Comparison of ENCODE assay signal across 14 mouse cellular contexts in the genomic region with DNA sequence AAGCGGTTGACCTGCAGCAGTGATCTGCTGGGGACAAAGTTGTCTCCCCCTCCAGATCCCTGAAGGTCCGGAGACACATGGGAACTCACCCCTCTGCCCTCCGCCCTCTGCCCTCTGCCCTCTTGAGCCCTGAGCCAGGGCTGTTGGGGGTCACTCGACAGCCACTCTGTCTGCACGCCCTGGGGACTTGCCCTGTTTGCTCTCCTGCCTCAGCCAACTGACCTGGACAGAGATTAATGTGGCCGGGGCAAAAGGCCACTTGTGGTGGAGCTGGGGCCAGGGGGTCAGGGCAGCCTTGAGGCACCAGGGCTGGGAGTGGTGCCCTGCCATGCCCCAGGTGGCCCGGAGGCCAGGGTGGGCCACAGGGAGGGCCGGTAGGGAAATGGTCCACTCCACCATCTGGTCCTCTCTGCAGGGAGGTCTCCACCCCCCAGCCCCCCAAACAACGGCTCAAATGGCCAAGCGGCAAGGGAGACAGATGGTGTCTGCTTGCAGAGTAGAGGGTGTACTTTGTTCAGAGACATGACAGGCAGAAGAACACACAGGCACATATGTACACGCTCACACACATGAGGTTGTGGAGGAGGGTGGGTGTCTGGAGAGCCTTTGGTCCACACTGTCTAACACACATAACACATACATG.
DNase-seq lines count a peak whose midpoint lies in the region; ATAC-seq and TF ChIP-seq lines count a peak whose summit lies in the region.
"Had no signal": no experiment of that assay in that cellular context is flagged by ENCODE, and none has a peak within 500 bp of the region (broad histone marks: within the 10 kb centered on the region; RNA-seq: fewer than 3 reads in every experiment).

No protein-coding gene starts in this region.

- H3K9ac ChIP-seq in forebrain, embryonic 15.5 days (replicated peaks), result no peak overlapping the region
- H3K9ac ChIP-seq in liver, postnatal 0 days (replicated peaks), result no peak overlapping the region
- H3K9ac ChIP-seq: embryonic facial prominence, embryonic 15.5 days; limb, embryonic 13.5 days; stomach, embryonic 15.5 days had no signal

- H3K9me3 ChIP-seq in forebrain, embryonic 15.5 days, result no peaks in the 10 kb centered on the region
- no peaks in the 10 kb centered on the region for H3K9me3 ChIP-seq in liver, postnatal 0 days (ENCODE audit: low read length)
- H3K9me3 ChIP-seq: embryonic facial prominence, embryonic 15.5 days; heart, embryonic 12.5 days; limb, embryonic 13.5 days; stomach, embryonic 15.5 days had no signal

- peaks cover 79% of the 10 kb centered on the region for H3K4me1 ChIP-seq in forebrain, embryonic 15.5 days
- peaks cover 30% of the 10 kb centered on the region for H3K4me1 ChIP-seq in liver, postnatal 0 days (ENCODE audit: insufficient read depth)

- no peaks in the 10 kb centered on the region for H3K27me3 ChIP-seq in forebrain, embryonic 15.5 days
- H3K27me3 ChIP-seq in liver, postnatal 0 days (ENCODE audit: insufficient read depth, low read length), result no peaks in the 10 kb centered on the region
- H3K27me3 ChIP-seq: embryonic facial prominence, embryonic 15.5 days; stomach, embryonic 15.5 days had no signal

- peak overlapping the region; percentile 72 for H3K27ac ChIP-seq in layer of hippocampus, adult 2 months
- H3K27ac ChIP-seq in forebrain, embryonic 15.5 days (replicated peaks), result peak overlapping the region; percentile 35
- H3K27ac ChIP-seq in liver, postnatal 0 days (ENCODE audit: low read depth), result no peak overlapping the region
- H3K27ac ChIP-seq: embryonic facial prominence, embryonic 15.5 days; limb, embryonic 13.5 days; stomach, embryonic 15.5 days had no signal

- intact Hi-C loops in left cerebral cortex, postnatal 10 days (cut with DNase I), result loop anchor here (5.0 kb wide), 1 partner anchor 128 kb away; no protein-coding TSS in a partner anchor

- WGBS in forebrain, embryonic 15.5 days, result 56% methylated on average over 11 of the region's 11 CpGs
- WGBS in liver, postnatal 0 days (ENCODE audit: insufficient replicate concordance), result 66% methylated on average over 11 of the region's 11 CpGs

- TF ChIP-seq CTCF in layer of hippocampus, adult 2 months (conservative IDR thresholded peaks at IDR 0.05), result no peak
- no peak for TF ChIP-seq CTCF in liver, postnatal 0 days (IDR thresholded peaks at IDR 0.05; ENCODE audit: low read depth)

- ATAC-seq in forebrain, embryonic 15.5 days (replicated peaks), result no peak
- peak; percentile 60 for ATAC-seq in liver, postnatal 0 days
- no peak for ATAC-seq in activated CD4-positive, CD25-positive, alpha-beta regulatory T cell, adult 4 months
- ATAC-seq: CD4-positive, CD25-positive, alpha-beta regulatory T cell, adult 4 months; inflammation-experienced regulatory T-cells, adult 6 months had no signal

- no peak overlapping the region for H3K4me3 ChIP-seq in layer of hippocampus, adult 2 months
- no peak overlapping the region for H3K4me3 ChIP-seq in forebrain, embryonic 15.5 days
- H3K4me3 ChIP-seq in liver, postnatal 0 days (ENCODE audit: low read depth, low read length), result no peak overlapping the region
- H3K4me3 ChIP-seq: embryonic facial prominence, embryonic 15.5 days; heart, embryonic 12.5 days; limb, embryonic 13.5 days; stomach, embryonic 15.5 days had no signal

- no peak overlapping the region for H3K4me2 ChIP-seq in forebrain, embryonic 15.5 days (replicated peaks)
- no peak overlapping the region for H3K4me2 ChIP-seq in liver, postnatal 0 days (ENCODE audit: low read depth, low read length)
- H3K4me2 ChIP-seq: embryonic facial prominence, embryonic 15.5 days; heart, embryonic 12.5 days; limb, embryonic 13.5 days; stomach, embryonic 15.5 days had no signal

- no peak for DNase-seq in layer of hippocampus, adult 2 months (ENCODE audit: low spot score in 2 of 2)
- no peak for DNase-seq in layer of hippocampus, postnatal 36 days
- peak; percentile 76 for DNase-seq in embryo, embryonic 10.5 days (ENCODE audit: low spot score)
- DNase-seq in liver, postnatal 0 days, result no peak
- DNase-seq in left cerebral cortex, postnatal 10 days (ENCODE audit: extremely low spot score in 1 of 2, low spot score in 2 of 2), result no peak
- DNase-seq in Muller cell, postnatal 12 days (ENCODE audit: inconsistent ontology term), result no peak

- TF ChIP-seq EP300 in liver, postnatal 0 days (IDR thresholded peaks at IDR 0.05; ENCODE audit: low read depth), result no peak

- H3K36me3 ChIP-seq in forebrain, embryonic 15.5 days, result no peaks in the 10 kb centered on the region
- H3K36me3 ChIP-seq in liver, postnatal 0 days (replicated peaks; ENCODE audit: insufficient read depth, low read length), result no peaks in the 10 kb centered on the region
- H3K36me3 ChIP-seq: embryonic facial prominence, embryonic 15.5 days; heart, embryonic 12.5 days; limb, embryonic 13.5 days; stomach, embryonic 15.5 days had no signal
